Mouse (Mus musculus): Measurements from ENCODE around the gene Ccpg1. TPM values are rescaled to one million over a fixed set of nuclear protein-coding genes. Genes with fewer than 3 reads are reported as not detected.

Gene Ccpg1
- total RNA-seq, 2 experiments from 2014 or later = 149 to 152 TPM

GRCm38 (mm10) chr9:73001314-73002011, 16.2 kb downstream of the Ccpg1 start:
- Histone ChIP-seq H3K27ac (no peak overlapping the region; the same call in 1 of the 2 replicates), H3K4me3 (no peak overlapping the region)
- DNase-seq (ENCODE audit: low spot score in 2 of 2) = no peak
- no peak for TF ChIP-seq CTCF (conservative IDR thresholded peaks at IDR 0.05)

- no peak for DNase-seq (ENCODE audit: low spot score in 2 of 2)
- no peak for TF ChIP-seq CTCF (conservative IDR thresholded peaks at IDR 0.05)
- Histone ChIP-seq H3K4me3 (no peak overlapping the region), H3K27ac (peak overlapping the region; percentile 11; the same call in 1 of the 2 replicates)
Measured at GRCm38 (mm10) chr9:73002177-73002576, 16.9 kb downstream of the Ccpg1 start.

DNA sequence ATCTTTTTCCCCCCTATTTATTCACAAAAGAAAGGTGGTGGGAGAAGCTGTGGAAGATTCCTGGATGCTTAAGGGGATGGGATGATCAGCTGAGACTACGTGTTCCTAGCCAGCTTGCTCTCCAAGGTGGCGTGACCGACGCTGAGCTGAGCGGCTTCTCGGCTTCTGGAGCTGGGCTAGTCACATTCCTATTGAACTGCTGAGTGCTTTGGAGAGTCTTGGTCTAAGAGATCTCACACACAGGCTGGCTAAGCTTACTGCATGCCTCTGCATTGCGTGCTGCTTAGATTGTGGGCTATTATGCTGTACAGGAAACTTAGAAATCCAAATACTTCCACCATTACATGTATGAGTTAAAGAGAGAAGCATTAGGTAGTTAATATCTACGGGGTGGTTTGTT, 18.8 kb downstream of the Ccpg1 start:
- Histone ChIP-seq H3K4me3 (no peak overlapping the region), H3K27ac (no peak overlapping the region)
- no peak for TF ChIP-seq CTCF (conservative IDR thresholded peaks at IDR 0.05)
- DNase-seq (ENCODE audit: low spot score in 2 of 2) = no peak

- no peak overlapping the region for H3K27ac ChIP-seq
Measured at GRCm38 (mm10) chr9:73005106-73005505, 19.9 kb downstream of the Ccpg1 start.

GRCm38 (mm10) chr9:73006175-73006574, 20.9 kb downstream of the Ccpg1 start:
- H3K4me3 ChIP-seq = no peak overlapping the region
- TF ChIP-seq CTCF (conservative IDR thresholded peaks at IDR 0.05) = peak; percentile 39
- DNase-seq (ENCODE audit: low spot score in 2 of 2) = no peak
- H3K27ac ChIP-seq = no peak overlapping the region

More at GRCm38 (mm10) chr9:73005106-73005505, 19.9 kb downstream of the Ccpg1 start:
- H3K4me3 ChIP-seq = no peak overlapping the region
- TF ChIP-seq CTCF (conservative IDR thresholded peaks at IDR 0.05) = no peak
- DNase-seq (ENCODE audit: low spot score in 2 of 2) = no peak

DNA sequence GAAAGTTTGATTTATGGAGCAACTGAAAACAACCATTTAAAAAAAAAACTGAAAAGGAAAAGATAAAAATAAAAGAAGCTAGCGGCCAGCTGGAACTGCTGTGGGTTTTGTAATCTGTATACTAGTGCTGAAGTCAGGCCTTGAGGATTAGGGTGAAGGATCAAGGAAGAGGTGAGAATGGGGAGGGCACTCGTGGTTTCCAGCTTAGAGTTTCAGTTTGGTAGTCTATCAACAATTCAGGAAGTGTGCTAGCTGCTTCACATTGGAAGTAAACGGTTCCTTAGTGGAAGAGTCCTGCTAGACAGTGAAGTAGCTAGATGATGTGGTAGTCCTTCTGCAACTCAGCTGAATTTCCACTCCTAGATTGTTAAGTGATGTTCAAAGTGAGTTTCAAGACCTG, 23.2 kb downstream of the Ccpg1 start:
- no peak overlapping the region for H3K4me3 ChIP-seq
- no peak for DNase-seq (ENCODE audit: low spot score in 2 of 2)
- TF ChIP-seq CTCF (conservative IDR thresholded peaks at IDR 0.05) = no peak
- no peak overlapping the region for H3K27ac ChIP-seq

GRCm38 (mm10) chr9:73012629-73013028, 27.4 kb downstream of the Ccpg1 start:
- no peak overlapping the region for H3K4me3 ChIP-seq
- DNase-seq (ENCODE audit: low spot score in 2 of 2) = no peak
- peak; percentile 69 for TF ChIP-seq CTCF (conservative IDR thresholded peaks at IDR 0.05)
- H3K27ac ChIP-seq = 0 out of 2 replicates have a peak overlapping the region, but pooled peaks have one; percentile 39

GRCm38 (mm10) chr9:73014724-73015123, 29.5 kb downstream of the Ccpg1 start:
- TF ChIP-seq CTCF (conservative IDR thresholded peaks at IDR 0.05) = no peak
- Histone ChIP-seq H3K27ac (peak overlapping the region; percentile 62), H3K4me3 (no peak overlapping the region)
- peak; percentile 32 to 57 for DNase-seq (ENCODE audit: low spot score in 2 of 2)

DNA sequence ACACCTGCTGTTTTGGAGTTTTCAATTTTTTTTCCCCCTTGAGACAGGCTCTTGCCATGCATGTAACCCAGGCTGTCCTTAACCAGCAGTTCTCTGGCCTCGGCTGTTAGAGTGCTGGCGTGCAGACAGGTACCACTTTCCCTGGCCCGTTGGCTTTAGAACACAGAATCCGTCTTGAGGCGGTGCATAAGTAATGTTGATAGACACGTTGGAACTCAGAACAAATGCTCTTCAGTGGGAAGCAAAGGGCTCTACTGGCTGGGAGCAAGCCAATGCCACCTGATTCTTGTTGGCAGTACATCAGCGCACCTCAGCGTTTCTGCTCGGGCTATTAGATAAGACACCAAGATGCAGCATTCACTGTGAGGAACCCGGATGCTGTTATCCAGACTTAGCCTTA, 34.6 kb downstream of the Ccpg1 start:
- no peak overlapping the region for H3K27ac ChIP-seq
- no peak for TF ChIP-seq CTCF (conservative IDR thresholded peaks at IDR 0.05)
- DNase-seq (ENCODE audit: low spot score in 2 of 2) = no peak
- H3K4me3 ChIP-seq = no peak overlapping the region

GRCm38 (mm10) chr9:73020566-73021097, 35.4 kb downstream of the Ccpg1 start:
- no peak for TF ChIP-seq CTCF (conservative IDR thresholded peaks at IDR 0.05)

DNA sequence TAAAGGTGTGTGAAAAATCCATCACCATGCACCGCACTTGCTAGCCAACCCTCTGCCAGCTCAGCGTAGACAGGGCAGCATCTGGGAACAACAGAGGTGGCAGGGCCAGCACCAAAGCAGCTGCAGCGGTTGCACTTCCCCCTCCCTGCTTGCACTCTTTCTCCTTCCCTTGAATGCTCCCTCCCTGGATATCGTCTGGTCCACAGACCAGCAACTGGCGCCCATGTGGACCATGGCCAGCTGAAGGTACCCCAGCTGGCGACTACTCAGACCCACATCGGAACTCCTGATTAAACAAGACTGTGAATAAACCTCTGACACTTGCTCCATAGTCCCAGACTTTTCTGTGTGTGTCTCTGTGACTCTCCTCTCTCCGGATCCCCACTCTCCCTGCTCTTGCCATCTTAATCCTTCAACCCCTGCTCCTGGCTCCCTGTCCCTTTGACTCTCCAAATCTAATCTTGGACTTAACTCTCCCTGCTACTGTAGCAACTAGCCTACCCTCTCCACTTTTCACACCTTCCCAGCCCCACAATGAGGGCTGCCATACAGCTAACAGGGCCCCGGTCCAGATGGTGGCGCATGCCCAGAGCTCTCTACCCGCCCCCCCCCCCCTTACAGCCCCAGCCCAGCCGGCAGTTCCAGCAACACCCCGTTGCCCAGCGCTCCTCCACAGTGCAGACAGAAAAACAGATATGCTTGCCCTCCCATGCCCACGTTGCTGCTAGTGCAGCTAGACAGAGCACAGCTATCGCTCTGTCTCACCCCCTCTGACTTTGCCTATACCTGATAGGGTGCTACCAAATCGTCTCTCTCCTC, 40.8 kb downstream of the Ccpg1 start:
- no peak for TF ChIP-seq CTCF (conservative IDR thresholded peaks at IDR 0.05)
- peak; percentile 8 to 45 for DNase-seq (ENCODE audit: low spot score in 2 of 2)
- no peak overlapping the region; the same call in 1 of the 2 replicates for H3K4me3 ChIP-seq
- peak overlapping the region; percentile 69 for H3K27ac ChIP-seq

More at GRCm38 (mm10) chr9:73020566-73021097, 35.4 kb downstream of the Ccpg1 start:
- DNase-seq (ENCODE audit: low spot score in 2 of 2) = no peak
- no peak overlapping the region for H3K27ac ChIP-seq
- H3K4me3 ChIP-seq = no peak overlapping the region

DNA sequence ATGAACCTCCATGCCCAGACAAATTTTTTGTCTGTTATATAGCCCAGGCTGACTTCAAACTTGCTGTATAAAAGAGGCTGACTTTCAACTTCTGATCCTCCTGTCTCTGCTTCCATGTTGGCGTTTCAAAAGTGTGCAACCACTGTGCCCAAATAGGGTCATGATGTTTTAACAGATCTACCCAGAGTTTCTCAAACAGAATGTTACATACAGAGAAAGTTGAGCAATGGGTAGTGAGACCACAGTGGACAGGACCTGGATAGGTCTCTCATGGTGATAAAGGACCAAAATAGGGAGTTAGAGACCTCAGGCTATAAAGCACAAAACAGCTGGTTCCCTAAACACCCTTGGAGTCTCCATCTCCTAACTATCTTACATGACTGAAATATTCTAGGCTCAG, 45.2 kb downstream of the Ccpg1 start:
- TF ChIP-seq CTCF (conservative IDR thresholded peaks at IDR 0.05) = no peak
- Histone ChIP-seq H3K4me3 (no peak overlapping the region), H3K27ac (no peak overlapping the region)
- DNase-seq (ENCODE audit: low spot score in 2 of 2) = no peak

- no peak for DNase-seq (ENCODE audit: low spot score in 2 of 2)
- Histone ChIP-seq H3K4me3 (no peak overlapping the region), H3K27ac (no peak overlapping the region)
- no peak for TF ChIP-seq CTCF (conservative IDR thresholded peaks at IDR 0.05)
Measured at GRCm38 (mm10) chr9:73031421-73031820, 46.2 kb downstream of the Ccpg1 start.
